Mouse (Mus musculus) splenic B cell, adult 2 months (primary cell): ENCODE data around the gene Nlrp1b.
A peak's percentile ranks its signal among the peaks of the same experiment; 100 is the strongest.

ENCODE experiments used
- DNase-seq: peaks from one replicate; pipeline ENCODE4 v3.0.0-alpha.2; 2011; ENCODE audit warnings: low read depth, low spot score
- H3K27me3 ChIP-seq: 2 replicates; pipeline ENCODE4 v1.6.1; 2012; ENCODE audit warnings: mild to moderate bottlenecking, low read length, moderate library complexity, mixed read lengths; ENCODE audit not compliant: control insufficient read depth, poor library complexity, insufficient read depth, severe bottlenecking
- H3K36me3 ChIP-seq: 2 replicates; pipeline ENCODE4 v1.6.1; 2012; ENCODE audit warnings: mild to moderate bottlenecking, low read length, moderate library complexity, mixed read lengths; ENCODE audit not compliant: control insufficient read depth, poor library complexity, insufficient read depth, severe bottlenecking

The Nlrp1b gene

DNA sequence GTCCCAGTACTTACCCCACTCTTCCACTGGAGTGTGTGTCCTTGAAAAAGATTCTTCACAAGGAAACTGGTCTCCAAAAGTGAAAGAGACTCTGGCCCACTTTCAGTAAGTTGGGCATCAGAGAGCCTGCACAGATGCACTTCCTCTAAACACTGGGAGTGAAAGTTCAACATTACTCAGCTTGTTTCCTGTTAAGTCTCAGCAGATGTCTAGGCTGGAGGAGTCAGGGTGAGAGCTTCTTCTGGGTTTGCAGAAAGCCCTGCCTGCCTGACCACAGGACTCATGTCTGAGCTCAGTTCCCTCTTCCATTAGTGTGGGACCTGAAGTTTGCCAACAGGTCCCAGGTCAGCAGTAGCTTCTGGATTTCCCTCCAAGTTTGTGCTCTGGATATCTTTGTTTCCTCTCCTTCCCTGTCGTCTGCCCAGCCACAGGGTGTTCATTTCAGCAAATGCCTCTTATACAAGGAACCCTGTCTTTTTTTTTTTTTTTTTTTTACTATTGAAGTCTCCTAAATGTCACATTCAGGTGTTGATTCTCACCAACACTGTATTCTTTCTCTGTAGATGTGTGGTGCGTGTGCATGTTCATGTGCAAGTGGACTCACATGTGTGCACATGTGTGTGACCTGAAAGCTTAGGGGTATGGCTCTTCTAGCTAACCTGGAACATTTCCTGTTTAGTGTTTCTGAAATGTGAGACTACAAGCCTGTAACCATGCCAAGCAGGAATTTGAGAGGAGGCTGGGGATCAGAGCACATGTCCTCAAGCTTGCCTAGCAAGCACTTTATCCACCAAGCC lies at the start of gene Nlrp1b:
Nlrp1b (minus strand) TSS at position 50 of the 797 bp plus-strand sequence.
- DNase-seq: peak; percentile 29
- no peaks in the 10 kb centered on the region for H3K36me3 ChIP-seq
- H3K27me3 ChIP-seq: no peaks in the 10 kb centered on the region

DNA sequence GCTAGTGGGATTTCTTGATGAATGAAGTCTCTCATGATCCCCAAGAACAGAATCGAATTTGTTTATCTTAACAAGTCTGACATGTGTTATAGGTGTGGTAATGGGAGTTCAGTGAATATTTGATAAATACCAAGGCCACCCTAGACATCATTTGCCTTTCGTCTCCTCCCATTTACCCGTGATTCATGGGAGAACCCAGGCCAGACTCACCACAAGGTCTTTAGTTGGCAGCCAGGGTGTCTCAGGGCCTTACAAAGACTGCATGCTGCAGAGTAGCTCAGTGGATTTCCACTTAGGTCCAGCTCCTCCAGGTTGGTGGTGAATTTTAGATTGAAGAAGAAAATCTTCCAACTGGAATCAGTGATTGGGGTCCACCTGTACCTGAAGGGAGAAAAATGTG lies 30.5 kb upstream of the Nlrp1b start:
- Histone ChIP-seq H3K27me3 (no peaks in the 10 kb centered on the region), H3K36me3 (no peaks in the 10 kb centered on the region)
- no peak for DNase-seq

DNA sequence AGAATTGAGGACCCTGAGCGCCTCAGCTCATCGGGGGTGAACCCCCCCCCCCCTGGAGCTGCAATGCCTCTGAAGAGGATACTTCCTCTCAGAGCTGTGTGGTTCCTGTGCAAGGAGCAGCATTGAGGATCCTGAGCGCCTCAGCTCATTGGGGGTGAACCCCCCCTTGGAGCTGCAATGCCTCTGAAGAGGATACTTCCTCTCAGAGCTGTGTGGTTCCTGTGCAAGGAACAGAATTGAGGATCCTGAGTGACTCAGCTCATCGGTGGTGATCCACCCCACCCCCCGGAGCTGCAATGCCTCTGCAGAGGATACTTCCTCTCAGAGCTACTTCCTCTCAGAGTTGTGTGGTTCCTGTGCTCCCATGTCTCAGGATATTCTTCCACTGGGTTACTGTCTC lies 20.8 kb upstream of the Nlrp1b start:
- Histone ChIP-seq H3K27me3 (no peaks in the 10 kb centered on the region), H3K36me3 (no peaks in the 10 kb centered on the region)
- DNase-seq: peak; percentile 5

DNA sequence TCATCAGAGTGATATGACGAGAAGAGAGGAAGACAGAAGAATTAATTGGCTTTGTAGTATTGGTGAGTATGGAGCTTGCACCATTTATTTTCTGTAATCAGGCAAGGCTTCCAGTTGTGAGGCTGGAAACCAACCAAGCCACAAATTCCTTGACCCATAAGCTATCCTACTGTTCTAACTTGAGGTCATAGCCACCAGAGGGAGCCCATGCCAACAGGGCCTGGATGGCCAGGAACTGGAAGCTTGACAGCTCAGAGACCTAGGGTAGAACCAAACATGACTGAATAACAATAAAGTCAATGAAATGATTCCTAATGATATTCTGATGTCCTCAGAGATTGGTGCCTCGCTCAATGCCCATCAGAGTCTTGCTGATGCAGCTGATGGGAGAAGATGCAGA lies 5.9 kb downstream of the Nlrp1b start:
- Histone ChIP-seq H3K36me3 (no peaks in the 10 kb centered on the region), H3K27me3 (no peaks in the 10 kb centered on the region)
- DNase-seq: no peak

DNA sequence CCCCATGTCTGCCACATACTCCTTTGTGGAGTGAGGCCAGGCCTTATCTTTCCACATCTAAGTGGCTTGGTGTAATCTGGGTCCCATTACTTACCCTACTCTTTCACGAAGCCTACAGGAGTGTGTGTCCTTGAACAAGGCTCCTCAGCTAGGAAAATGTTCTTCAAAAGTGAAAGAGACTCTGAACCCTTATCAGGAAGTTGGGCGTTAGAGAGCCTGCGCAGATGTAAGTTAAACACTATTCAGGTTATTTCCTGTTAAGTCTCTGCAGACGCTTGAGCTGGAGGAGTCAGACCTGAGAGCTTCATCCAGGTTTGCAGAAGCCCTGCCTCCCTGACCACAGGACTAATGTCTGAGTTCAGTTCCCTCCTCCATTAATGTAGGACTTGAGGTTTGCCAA lies 27.8 kb downstream of the Nlrp1b start:
- H3K27me3 ChIP-seq: no peaks in the 10 kb centered on the region
- H3K36me3 ChIP-seq: no peaks in the 10 kb centered on the region
- peak; percentile 11 for DNase-seq

DNA sequence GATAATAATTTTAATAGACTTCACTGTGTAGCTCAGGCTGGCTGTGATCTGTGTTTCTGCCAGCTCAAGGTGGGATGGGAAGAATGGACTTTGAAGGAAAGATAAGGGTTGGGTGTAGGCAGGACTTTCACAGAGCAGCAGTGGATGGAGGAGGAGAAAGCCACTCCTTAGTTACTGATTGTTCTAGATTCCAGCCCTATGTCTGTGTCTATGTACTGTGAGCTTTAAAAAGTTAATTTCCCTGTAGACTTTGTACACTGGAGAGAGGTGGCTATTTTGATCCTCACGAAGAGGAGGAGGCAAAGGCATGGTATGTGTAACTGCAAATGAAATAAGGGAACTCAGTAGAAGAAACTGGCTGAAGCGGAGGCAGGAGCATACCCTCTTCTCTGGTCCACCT lies 31.2 kb downstream of the Nlrp1b start:
- no peak for DNase-seq
- Histone ChIP-seq H3K36me3 (no peaks in the 10 kb centered on the region), H3K27me3 (no peaks in the 10 kb centered on the region)

DNA sequence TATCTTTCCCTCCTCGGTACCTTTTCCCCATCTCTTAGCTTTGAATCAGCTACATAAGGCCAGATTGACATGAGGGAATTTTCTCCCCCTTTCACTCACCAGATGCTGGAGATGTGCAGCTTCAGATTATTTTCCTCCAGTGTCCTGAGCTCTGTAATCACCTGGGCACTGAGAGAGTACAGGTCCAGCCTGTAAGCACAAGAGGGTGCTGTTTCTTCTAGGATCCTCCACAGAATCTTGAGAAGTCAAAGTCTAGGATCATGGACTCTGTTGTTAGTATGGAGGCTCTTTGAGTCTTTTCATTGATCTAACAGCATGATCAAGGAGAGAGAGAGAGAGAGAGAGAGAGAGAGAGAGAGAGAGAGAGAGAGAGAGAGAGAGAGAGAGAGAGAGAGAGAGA lies 60.9 kb downstream of the Nlrp1b start:
- Histone ChIP-seq H3K36me3 (no peaks in the 10 kb centered on the region), H3K27me3 (no peaks in the 10 kb centered on the region)
- DNase-seq: no peak

DNA sequence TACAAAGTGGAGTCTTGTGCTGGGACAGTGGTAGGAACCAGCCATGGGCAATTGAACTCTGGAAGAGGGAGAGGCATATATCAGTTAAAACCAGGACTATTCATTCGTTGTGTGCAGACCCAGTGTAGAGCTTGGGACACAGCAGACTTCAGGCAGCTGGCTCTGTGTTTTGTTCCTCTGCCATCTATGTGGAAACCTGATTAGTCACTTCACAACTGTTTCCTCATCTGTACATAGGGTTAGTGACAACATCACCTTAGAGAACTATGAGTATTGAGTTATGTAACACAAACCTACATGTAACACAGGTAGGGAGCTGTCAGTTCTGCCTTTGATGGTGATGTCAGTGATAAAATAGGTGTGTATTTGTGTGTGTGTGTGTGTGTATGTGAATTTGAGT lies 66.4 kb downstream of the Nlrp1b start:
- DNase-seq: no peak
- Histone ChIP-seq H3K36me3 (no peaks in the 10 kb centered on the region), H3K27me3 (no peaks in the 10 kb centered on the region)

DNA sequence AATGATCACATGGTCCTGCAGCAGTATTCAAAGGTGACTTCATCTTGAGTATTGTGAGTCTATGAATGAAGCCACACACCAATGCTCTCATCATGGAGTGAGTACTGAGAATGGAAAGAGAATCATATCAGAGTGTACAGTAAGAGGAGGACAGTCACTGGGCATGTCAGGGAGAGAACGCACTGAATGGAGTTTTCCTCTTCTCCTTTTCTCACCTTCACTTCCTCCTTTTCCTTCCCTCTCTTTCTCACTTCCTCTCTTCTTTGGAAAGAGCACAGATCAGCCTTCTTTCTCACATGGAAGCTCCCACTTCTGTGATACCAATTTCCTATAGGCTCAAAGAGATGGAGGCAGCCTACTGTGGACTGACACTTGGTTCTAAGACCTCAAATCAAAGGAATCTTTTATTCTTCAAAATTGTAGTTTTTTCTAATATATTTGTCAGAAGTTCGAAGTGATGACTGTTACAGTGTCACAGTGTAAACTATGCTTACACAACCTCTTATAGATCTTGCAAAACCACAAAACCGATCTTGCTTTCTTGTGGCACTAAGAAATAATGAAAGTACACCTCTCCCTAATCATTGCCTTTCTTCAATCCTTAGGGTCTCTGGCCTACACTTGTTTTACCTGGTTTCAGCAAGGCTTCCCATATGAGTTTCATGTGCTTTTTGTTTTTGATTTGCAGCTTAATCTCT lies 70.9 kb downstream of the Nlrp1b start:
- no peak for DNase-seq
- H3K36me3 ChIP-seq: no peaks in the 10 kb centered on the region
- no peaks in the 10 kb centered on the region for H3K27me3 ChIP-seq

DNA sequence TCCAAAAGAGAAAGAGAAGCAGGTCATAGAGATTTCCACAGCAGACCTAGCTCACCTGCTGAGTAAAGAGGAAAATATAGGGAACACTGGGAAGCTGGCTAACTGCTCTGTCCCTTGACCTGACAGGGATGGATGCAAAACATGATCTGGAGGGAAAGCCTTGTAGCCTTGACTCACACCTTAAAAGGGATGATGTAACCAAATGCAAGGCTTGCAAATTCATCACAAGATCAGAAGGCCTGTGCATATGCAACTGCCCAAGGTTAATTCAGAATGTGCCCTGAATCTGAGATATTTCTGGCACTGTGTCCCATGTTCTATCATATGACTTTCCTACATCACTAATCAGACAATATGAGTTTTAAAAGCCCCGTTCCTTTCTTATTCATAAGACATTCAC lies 75.3 kb downstream of the Nlrp1b start:
- no peak for DNase-seq
- Histone ChIP-seq H3K36me3 (no peaks in the 10 kb centered on the region), H3K27me3 (no peaks in the 10 kb centered on the region)

DNA sequence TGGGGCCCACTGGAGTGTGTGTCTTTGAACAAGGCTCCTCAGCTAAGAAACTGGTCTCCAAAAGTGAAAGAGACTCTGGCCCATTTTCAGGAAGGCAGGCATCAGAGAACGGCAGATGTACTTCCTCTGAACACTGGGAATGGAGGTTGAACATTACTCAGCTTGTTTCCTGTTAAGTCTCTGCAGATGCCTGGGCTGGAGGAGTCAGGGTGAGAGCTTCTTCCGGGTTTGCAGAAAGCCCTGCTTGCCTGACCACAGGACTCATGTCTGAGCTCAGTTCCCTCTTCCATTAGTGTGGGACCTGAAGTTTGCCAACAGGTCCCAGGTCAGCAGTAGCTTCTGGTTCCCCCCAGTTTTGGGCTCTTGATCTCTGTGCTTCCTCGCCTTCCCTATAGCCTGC lies 85.9 kb downstream of the Nlrp1b start, which contains the start of gene Nlrp1a:
Nlrp1a (minus strand) TSS at position 44 of the 400 bp plus-strand sequence.
- no peaks in the 10 kb centered on the region for H3K27me3 ChIP-seq
- DNase-seq: peak; percentile 6

DNA sequence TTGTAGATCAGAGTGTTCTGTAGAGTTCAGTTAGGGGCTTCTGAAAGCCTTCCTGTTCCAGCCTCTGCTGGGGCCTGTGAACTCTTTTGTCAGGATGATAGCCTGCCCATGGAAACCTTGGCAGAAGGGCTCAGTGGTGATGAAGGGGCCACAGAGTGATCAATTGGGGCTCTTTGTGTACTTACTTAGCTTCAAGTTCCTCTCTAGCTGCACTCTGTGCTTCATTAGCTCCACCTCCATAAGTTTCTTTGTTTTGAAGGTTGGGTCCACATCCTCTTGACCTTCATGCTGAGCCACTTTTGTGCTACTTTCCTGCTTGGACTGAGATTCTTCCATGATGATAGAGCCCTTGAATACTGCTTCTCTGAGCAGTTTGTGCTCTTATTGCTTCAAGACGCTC lies 88.5 kb downstream of the Nlrp1b start:
- no peaks in the 10 kb centered on the region for H3K36me3 ChIP-seq
- no peak for DNase-seq

More for the DNA sequence above, 85.9 kb downstream of the Nlrp1b start, which contains the start of gene Nlrp1a:
- no peaks in the 10 kb centered on the region for H3K36me3 ChIP-seq

DNA sequence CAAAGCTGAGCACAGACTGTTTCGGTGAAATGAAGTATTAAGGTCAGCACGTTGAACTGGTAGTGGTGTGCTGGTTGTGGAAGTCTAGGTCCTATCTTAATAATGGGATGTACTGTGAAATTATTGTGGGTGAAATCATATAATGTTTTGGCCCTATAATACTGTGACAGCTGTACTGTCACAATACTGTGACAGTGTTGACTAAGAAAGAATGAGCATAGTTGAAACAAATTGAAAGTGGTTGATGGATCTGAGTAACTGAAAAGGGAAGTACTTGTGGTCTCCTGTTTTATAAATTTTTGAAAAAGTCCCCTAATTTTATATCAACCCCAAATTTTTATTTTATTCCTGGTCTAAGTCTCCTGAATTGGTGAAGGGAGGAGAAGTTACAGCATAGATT lies 123.4 kb downstream of the Nlrp1b start:
- Histone ChIP-seq H3K36me3 (no peaks in the 10 kb centered on the region), H3K27me3 (no peaks in the 10 kb centered on the region)
- no peak for DNase-seq

More for the DNA sequence above, 88.5 kb downstream of the Nlrp1b start:
- H3K27me3 ChIP-seq: no peaks in the 10 kb centered on the region

DNA sequence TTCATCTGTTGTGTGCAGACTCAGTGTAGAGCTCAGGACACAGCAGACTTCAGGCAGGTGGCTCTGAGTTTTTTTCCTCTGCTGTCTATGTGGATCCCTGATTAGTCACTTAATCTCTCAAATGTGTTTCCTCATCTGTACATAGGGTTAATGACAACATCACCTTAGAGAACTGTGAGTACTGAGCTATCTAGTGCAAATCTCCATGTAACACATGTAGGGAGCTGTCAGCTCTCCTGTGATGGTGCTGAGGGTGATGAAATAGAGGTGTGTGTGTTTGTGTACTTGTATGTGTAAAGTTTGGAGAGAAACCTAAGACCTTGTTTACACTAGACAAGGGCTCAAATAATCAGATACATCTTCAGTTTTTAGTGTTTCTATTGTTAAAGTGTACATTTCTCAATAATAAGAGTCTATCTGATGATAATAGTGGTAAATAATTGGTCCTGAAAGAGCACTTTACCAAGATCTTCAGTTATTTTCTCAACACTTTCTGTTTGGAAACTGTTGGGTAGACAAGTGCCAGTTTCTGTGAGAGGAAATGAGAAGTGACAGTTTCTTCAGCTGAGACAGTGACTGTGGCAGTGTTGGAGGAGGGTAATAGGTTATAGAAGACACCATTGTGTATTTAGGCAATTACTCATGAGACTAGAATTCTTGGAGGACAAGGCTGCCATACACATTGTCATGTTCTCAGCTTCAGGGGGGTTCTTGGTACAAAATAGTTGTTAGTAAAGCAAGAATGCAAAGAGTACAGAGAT lies 124.1 kb downstream of the Nlrp1b start:
- no peaks in the 10 kb centered on the region for H3K36me3 ChIP-seq
- no peak for DNase-seq
- H3K27me3 ChIP-seq: no peaks in the 10 kb centered on the region

DNA sequence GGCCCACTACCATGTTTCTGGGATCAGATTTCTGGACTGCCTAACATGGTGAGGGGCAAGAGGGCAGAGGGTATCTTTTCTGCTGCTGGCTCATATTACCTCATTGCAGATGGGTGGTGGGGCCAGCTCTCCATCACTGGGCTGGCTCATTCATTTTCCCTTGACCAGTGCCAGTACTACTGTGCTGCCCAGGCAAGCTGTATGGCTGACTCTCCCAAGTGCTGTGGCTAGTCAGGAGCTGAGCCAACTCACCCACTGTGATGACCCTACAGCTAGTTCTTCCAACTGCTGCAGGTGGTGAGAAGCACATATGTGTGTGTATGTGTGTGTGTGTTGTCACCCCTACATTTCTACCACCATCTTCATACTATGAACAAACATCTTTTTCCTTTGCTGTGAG lies 126.6 kb downstream of the Nlrp1b start:
- no peak for DNase-seq
- Histone ChIP-seq H3K36me3 (no peaks in the 10 kb centered on the region), H3K27me3 (no peaks in the 10 kb centered on the region)
